Mouse (Mus musculus) layer of hippocampus, adult 9-11 months (tissue): Measurements from ENCODE around the gene Rnf113a1.
"Not testable (repeated sequence)": the region's sequence is repeated elsewhere in the genome, so short reads cannot be mapped to it uniquely, and the experiment has no call there.

Experiments
- DNase-seq: peaks from one replicate; pipeline ENCODE4 v3.0.0; 2022

Gene Rnf113a1

DNA sequence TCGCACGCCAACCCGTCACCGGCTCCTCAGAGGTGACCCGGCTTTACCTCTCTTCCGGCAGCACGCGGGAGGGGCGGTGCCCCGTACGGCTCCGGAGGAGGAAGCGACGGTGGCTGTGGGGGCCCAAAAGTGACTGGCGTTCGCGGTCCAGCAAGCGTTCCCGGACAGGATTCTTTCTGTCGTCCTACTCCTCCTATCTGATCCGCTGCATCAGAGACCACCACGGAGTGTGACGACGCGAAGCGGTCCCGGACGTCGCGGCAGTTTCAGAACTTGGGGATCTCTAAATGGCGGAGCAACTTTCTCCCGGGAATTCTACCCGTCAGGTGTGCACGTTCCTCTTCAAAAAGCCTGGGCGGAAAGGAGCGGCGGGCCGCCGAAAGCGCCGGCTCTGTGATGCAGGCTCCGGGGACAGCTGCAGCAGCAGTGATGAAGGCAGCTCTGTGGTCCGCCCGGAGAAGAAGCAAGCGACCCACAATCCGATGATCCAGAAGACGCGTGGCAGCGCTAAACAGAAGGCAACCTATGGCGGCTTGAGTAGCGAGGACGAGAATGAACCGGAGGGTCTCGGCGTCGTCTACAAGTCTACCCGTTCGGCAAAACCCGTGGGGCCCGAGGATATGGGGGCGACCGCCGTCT is at the start of gene Rnf113a1, which contains the start of gene Ndufa1:
Rnf113a1 (plus strand) TSS at position 141 of the 639 bp plus-strand sequence.
Ndufa1 (minus strand) TSS at position 59 of the 639 bp plus-strand sequence.
- DNase-seq, result peak; percentile 73

GRCm38 (mm10) chrX:37141732-37142131 is 49.3 kb upstream of the Rnf113a1 start:
- DNase-seq, result no peak

- not testable (repeated sequence) for DNase-seq
Measured at GRCm38 (mm10) chrX:37144498-37144897, 46.5 kb upstream of the Rnf113a1 start.

GRCm38 (mm10) chrX:37144954-37145353 is 46.1 kb upstream of the Rnf113a1 start:
- DNase-seq, result no peak

DNA sequence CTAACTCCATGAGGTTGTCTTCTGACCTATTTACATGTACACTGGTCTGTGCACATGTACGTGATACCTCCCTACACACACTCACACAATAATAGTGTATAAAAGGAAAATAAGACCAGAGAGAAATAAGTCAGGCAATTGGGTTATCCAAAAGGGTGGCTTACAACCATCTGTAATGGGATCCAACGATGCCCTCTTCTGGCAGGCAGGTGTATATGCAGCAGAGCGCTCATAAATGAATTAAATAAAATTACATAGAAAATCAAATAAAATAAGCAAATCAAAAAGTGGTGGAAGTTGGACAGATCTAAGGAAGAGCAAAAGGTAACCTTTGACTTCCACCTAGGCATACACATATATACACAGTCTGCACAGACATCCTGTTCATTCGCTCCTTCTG is 33.2 kb upstream of the Rnf113a1 start:
- no peak for DNase-seq

- no peak for DNase-seq
Measured at GRCm38 (mm10) chrX:37161169-37161568, 29.9 kb upstream of the Rnf113a1 start.

GRCm38 (mm10) chrX:37163115-37163514 is 27.9 kb upstream of the Rnf113a1 start:
- no peak for DNase-seq

DNA sequence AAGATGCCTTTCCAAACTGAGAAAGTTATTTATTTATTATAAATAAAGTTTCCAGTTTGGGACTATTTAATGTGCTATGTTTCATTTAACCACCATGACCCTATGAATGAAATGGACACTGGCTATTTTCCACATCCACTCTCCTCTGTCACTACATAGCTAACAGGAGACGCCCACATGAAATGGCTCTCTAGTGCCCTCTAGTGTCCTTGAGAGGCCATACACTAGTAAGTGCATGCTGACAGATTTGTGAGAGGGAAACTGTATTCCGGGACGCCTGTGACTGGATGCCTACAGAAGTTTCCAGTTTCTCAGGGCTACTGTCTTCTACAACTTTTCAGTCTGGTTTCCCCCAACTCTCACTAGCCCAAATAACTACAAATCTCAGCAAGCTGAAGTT is 24.0 kb upstream of the Rnf113a1 start:
- DNase-seq, result peak; percentile 14

DNA sequence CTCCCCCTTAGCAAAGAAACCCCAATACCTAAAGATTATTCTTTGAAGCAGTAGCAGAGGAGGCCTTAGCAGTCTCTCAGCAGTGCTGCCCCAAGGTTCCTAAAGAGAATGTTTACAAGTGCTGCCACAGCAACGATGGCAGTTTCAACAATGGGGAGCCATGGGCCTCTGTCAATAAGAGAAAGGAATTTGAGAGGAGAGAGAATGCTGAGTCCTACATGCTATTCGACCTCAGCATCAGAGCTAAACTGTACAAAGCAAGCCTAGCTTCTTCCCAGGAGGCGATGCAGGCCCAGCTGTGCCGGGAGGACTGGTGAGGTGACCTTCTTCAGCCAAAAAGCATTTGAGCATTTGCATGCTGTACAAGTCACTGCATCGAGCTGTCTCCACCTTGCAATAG is 22.3 kb upstream of the Rnf113a1 start, which contains the start of gene Akap14:
Akap14 (minus strand) TSS at position 101 of the 400 bp plus-strand sequence.
- no peak for DNase-seq

- DNase-seq, result not testable (repeated sequence)
Measured at GRCm38 (mm10) chrX:37184401-37184800, 6.6 kb upstream of the Rnf113a1 start.

- DNase-seq, result no peak
Measured at GRCm38 (mm10) chrX:37190755-37191104, 315 bp upstream of the Rnf113a1 start.

DNA sequence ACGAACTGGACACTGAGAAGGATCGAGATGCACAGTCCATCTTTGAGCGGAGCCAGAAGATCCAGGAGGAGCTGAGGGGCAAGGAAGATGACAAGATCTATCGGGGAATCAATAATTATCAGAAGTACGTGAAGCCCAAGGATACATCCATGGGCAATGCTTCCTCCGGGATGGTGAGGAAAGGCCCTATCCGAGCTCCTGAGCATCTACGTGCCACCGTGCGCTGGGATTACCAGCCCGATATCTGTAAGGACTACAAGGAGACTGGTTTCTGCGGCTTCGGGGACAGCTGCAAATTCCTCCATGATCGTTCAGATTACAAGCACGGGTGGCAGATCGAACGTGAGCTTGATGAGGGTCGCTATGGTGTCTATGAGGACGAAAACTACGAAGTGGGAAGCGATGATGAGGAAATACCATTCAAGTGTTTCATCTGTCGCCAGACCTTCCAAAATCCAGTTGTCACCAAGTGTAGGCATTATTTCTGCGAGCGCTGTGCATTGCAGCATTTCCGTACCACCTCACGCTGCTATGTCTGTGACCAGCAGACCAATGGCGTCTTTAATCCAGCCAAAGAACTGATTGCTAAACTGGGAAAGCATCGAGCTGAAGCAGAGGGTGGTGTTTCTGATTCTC is 817 bp downstream of the Rnf113a1 start:
- DNase-seq, result no peak

DNA sequence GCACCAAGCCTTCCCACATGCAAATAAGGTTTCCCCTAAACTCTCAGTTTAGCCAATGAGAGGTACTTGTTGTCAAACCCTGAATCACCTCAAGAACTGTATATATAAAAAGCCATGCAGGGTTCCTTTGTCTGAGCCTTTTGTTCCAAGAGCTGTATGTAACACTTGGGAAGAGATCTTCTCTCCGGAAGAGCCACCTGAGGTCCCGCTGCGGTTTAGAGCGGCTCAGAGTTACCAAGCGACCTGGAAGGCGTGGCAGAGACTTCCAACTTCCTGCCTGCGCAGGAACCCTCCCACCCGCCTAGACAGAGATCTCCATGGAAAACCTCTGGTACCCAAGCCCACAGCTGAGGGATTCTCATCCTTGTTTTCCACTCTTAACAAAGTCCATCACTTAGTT is 7.6 kb downstream of the Rnf113a1 start:
- DNase-seq, result no peak

- no peak for DNase-seq
Measured at GRCm38 (mm10) chrX:37210941-37211340, 19.9 kb downstream of the Rnf113a1 start, which contains the start of gene Gm9. TSS of gene Gm9 (minus strand) at chrX:37211041.

GRCm38 (mm10) chrX:37222158-37222557 is 31.1 kb downstream of the Rnf113a1 start, which contains the start of gene Rhox1:
TSS of gene Rhox1 (minus strand) at chrX:37222258.
- DNase-seq, result not testable (repeated sequence)
